Mouse (Mus musculus) brown adipose tissue, adult 24 weeks (tissue): Measurements from ENCODE around the gene Dnah17. TPM values are rescaled to one million over a fixed set of nuclear protein-coding genes. Genes with fewer than 3 reads are reported as not detected.

Experiments used
- H3K27ac ChIP-seq: fragments of 200-500 bp; replicated peaks from 2 replicates; pipeline ENCODE4 v1.5.1; 2012; ENCODE audit warnings: low read depth, mild to moderate bottlenecking, low read length
- H3K4me1 ChIP-seq: fragments of 200-500 bp; 2 replicates; pipeline ENCODE4 v1.6.1; 2012; ENCODE audit warnings: low read length, mixed read lengths; ENCODE audit not compliant: control insufficient read depth, insufficient read depth, insufficient read length
- H3K4me3 ChIP-seq: fragments of 200-500 bp; 2 replicates; pipeline ENCODE4 v1.5.1; 2012; ENCODE audit warnings: low read depth, mild to moderate bottlenecking, low read length, moderate library complexity; ENCODE audit not compliant: insufficient read depth
- polyA plus RNA-seq: library from polyadenylated mRNA; stranded (reverse); fragments of >200 nt; gene quantifications from 2 replicates; pipeline ENCODE4 v1.2.4, GENCODE M21; 2012; ENCODE audit not compliant: missing spikeins, insufficient read depth, insufficient read length

Gene Dnah17
- polyA plus RNA-seq, 1 experiment = not detected

GRCm38 (mm10) chr11:118043293-118043907, 87.0 kb downstream of the Dnah17 start:
- H3K4me3 ChIP-seq = no peak overlapping the region
- no peaks in the 10 kb centered on the region for H3K4me1 ChIP-seq
- H3K27ac ChIP-seq = no peak overlapping the region

- H3K4me3 ChIP-seq = no peak overlapping the region
These were observed 87.6 kb downstream of the Dnah17 start for GRCm38 (mm10) chr11:118042791-118043190.

GRCm38 (mm10) chr11:118035068-118035467, 95.4 kb downstream of the Dnah17 start:
- Histone ChIP-seq H3K4me3 (no peak overlapping the region), H3K4me1 (no peaks in the 10 kb centered on the region), H3K27ac (no peak overlapping the region)

More at GRCm38 (mm10) chr11:118042791-118043190, 87.6 kb downstream of the Dnah17 start:
- H3K4me1 ChIP-seq = no peaks in the 10 kb centered on the region
- H3K27ac ChIP-seq = no peak overlapping the region

- no peak overlapping the region for H3K4me3 ChIP-seq
- no peak overlapping the region for H3K27ac ChIP-seq
- H3K4me1 ChIP-seq = no peaks in the 10 kb centered on the region
These were observed 96.0 kb downstream of the Dnah17 start for GRCm38 (mm10) chr11:118034395-118034794.

- Histone ChIP-seq H3K4me1 (no peaks in the 10 kb centered on the region), H3K4me3 (no peak overlapping the region), H3K27ac (no peak overlapping the region)
These were observed 99.3 kb downstream of the Dnah17 start for GRCm38 (mm10) chr11:118031134-118031533.

GRCm38 (mm10) chr11:118029170-118029569, 101.3 kb downstream of the Dnah17 start:
- Histone ChIP-seq H3K4me1 (no peaks in the 10 kb centered on the region), H3K27ac (no peak overlapping the region), H3K4me3 (no peak overlapping the region)

- Histone ChIP-seq H3K27ac (no peak overlapping the region), H3K4me1 (no peaks in the 10 kb centered on the region), H3K4me3 (no peak overlapping the region)
These were observed 106.3 kb downstream of the Dnah17 start for GRCm38 (mm10) chr11:118024111-118024510.

- no peak overlapping the region for H3K27ac ChIP-seq
- no peak overlapping the region for H3K4me3 ChIP-seq
- no peaks in the 10 kb centered on the region for H3K4me1 ChIP-seq
These were observed 107.0 kb downstream of the Dnah17 start for GRCm38 (mm10) chr11:118023475-118023874.

- Histone ChIP-seq H3K4me1 (no peaks in the 10 kb centered on the region), H3K4me3 (no peak overlapping the region)
These were observed 108.6 kb downstream of the Dnah17 start for GRCm38 (mm10) chr11:118021806-118022205.

GRCm38 (mm10) chr11:118018328-118018727, 112.1 kb downstream of the Dnah17 start:
- Histone ChIP-seq H3K4me1 (no peaks in the 10 kb centered on the region), H3K27ac (no peak overlapping the region), H3K4me3 (no peak overlapping the region)

More at GRCm38 (mm10) chr11:118021806-118022205, 108.6 kb downstream of the Dnah17 start:
- no peak overlapping the region for H3K27ac ChIP-seq

GRCm38 (mm10) chr11:118015381-118016145, 114.9 kb downstream of the Dnah17 start:
- Histone ChIP-seq H3K4me3 (no peak overlapping the region), H3K27ac (no peak overlapping the region), H3K4me1 (no peaks in the 10 kb centered on the region; the same call in 1 of the 2 replicates)

- H3K4me3 ChIP-seq = no peak overlapping the region
- no peaks in the 10 kb centered on the region; the same call in 1 of the 2 replicates for H3K4me1 ChIP-seq
- H3K27ac ChIP-seq = no peak overlapping the region
These were observed 115.9 kb downstream of the Dnah17 start for GRCm38 (mm10) chr11:118014391-118014995.

GRCm38 (mm10) chr11:118013339-118013738, 117.1 kb downstream of the Dnah17 start:
- Histone ChIP-seq H3K27ac (no peak overlapping the region), H3K4me1 (peaks cover 2% of the 10 kb centered on the region), H3K4me3 (no peak overlapping the region)

- peaks cover 8% of the 10 kb centered on the region for H3K4me1 ChIP-seq
- H3K27ac ChIP-seq = no peak overlapping the region
- H3K4me3 ChIP-seq = no peak overlapping the region
These were observed 117.8 kb downstream of the Dnah17 start for GRCm38 (mm10) chr11:118012595-118012994.

- Histone ChIP-seq H3K27ac (no peak overlapping the region), H3K4me3 (no peak overlapping the region), H3K4me1 (peaks cover 12% of the 10 kb centered on the region)
These were observed 120.4 kb downstream of the Dnah17 start for GRCm38 (mm10) chr11:118009865-118010571.
